Mouse (Mus musculus): ENCODE data around the gene Gtpbp3. TPM values are rescaled to one million over a fixed set of nuclear protein-coding genes. Genes with fewer than 3 reads are reported as not detected.
"Not testable (repeated sequence)": the region's sequence is repeated elsewhere in the genome, so short reads cannot be mapped to it uniquely, and the experiment has no call there.

The Gtpbp3 gene
- polyA plus RNA-seq, 1 experiment from 2014 or later = 12.0 TPM

DNA sequence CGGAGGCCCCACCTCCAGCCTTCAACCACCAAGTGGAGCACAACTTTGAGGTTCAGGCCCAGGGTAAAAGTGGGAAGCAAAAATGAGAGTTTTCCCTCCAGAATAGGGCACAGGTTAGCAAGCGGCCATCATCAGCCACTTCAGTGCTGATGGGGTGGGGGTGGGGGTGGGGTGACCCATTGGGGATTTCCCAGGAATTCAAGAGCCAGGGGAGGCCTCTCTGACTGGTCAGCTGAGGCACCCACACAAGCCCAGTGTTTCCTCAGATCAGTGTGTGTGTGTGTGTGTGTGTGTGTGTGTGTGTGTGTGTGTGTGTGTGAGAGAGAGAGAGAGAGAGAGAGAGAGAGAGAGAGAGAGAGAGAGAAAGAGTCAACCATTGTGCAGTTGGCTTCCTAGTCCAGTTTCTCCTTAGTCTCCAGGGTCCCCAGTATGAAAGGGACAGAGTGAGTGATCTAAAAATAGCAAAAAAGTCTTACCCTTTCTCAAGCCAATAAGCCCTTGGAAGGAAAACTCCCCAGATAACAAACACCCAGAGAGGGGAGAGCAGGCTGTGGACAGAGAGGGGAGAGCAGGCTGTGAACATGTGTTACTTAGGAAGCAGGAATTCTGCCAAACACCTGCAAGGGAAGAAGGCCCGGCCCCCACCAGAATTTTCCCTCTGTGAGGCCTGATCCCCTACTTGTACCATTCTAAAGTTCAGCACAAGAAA lies 39.4 kb downstream of the Gtpbp3 start:
- no peak overlapping the region for H3K27ac ChIP-seq (replicated peaks)
- WGBS = 43% methylated on average over 3 of the region's 3 CpGs
- no peak for ATAC-seq (ENCODE audit: low FRiP score, low read depth)

DNA sequence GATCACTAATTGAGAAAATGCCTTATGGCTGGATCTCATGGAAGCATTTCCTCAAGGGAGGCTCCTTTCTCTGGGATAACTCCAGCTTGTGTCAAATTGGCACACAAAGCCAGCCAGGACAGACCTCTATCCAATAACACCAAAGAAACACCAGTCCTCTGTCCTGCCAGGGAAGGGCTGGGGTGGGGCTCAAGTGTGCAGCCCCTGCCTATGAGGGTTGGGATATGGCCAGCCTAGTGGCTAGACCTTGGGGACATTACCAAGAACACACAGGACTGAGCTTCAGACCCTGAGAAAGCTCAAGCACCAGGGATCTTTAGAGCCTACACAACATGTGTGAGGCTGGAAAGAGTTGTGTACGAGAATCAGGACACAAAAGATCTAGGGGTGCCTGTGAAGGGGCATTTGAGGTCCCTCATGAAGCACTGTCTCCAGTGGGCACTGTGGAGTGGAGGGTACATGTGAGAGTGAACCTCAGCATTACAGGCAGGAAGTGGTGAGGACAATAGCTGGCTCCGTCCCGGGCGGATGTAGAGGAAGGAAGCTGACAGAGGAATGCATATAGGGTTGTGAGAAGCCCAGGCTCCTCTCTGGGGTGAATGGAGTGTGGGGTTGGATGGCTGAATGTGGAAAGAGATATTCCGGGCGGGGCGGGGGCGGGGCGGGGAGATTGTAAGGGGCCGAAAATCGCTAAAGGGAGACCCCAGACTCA lies 40.6 kb downstream of the Gtpbp3 start:
- Histone ChIP-seq H3K36me3 (no peaks in the 10 kb centered on the region), H3K27me3 (peaks cover 32% of the 10 kb centered on the region), H3K9ac (no peak overlapping the region), H3K4me2 (no peak overlapping the region), H3K9me3 (no peaks in the 10 kb centered on the region), H3K27ac (replicated peaks) (peak overlapping the region; percentile 45; the same call in 1 of the 2 replicates), H3K4me3 (no peak overlapping the region), H3K4me1 (replicated peaks) (peaks cover 6% of the 10 kb centered on the region)
- no peak for ATAC-seq (ENCODE audit: low FRiP score, low read depth)
- 88% methylated on average over 11 of the region's 11 CpGs for WGBS

More for the DNA sequence above, 39.4 kb downstream of the Gtpbp3 start:
- Histone ChIP-seq H3K4me3 (no peak overlapping the region), H3K9me3 (no peaks in the 10 kb centered on the region), H3K27me3 (peaks cover 37% of the 10 kb centered on the region), H3K4me2 (no peak overlapping the region), H3K9ac (no peak overlapping the region), H3K36me3 (no peaks in the 10 kb centered on the region), H3K4me1 (replicated peaks) (peaks cover 6% of the 10 kb centered on the region)

DNA sequence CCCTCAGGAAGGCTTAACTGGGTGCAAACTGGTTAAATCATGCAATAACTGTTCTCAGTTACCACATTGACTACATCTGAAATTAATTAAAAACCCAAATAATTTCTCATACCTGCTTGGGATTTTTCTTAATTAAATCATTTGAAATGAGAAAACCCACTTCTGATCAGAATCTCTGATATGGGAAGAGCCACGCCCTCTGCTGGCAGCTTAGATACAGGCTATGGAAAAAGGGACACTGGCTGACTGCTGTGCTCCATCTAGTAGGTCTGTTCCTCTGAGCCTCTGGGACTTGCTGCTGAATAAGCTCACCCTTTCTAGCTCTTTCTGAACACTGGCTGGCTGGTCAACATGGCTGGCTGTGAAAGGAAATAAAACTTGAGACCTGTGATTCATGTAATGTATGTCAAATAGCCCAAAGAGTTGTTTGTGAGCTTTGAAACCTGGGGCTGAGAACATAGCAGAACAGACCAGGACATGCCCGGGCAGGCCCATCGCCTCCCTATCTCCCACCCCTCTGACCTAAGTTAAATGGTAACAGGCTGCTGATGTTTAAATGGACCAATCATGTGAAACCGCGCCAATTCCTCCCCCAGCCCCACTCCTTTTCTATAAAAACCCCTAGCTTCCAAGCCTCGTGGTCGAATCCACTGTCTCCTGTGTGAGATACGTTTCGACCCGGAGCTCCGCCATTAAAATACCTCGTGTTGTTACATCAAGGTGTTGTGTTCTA lies 43.0 kb downstream of the Gtpbp3 start:
- 72% methylated on average over 7 of the region's 12 CpGs for WGBS

DNA sequence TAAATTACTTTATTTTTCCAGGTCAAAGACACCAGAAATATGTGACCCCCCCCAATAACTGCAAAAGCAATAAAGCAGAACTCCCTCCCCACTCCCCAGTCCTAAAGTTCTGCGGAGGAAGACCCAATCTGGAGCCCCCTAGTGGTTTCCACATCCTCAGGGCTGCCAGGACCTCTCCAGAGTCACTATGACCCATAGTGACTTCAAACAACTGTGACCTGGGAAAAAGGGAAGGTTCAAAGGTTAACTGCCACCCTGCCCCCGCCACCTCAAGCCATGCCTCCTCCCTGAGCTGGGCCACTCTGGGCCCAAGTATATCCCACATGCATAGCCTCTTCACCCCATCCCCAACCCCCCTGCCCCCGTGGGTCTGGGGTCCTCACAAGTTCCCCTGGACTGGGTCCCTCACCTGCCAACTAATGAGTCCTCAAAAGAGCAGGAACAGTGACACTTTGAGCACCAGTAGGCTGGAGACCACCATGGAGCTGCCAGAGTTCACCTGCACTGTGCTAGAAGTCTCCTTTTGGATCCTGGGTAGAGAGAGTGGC lies 46.4 kb downstream of the Gtpbp3 start:
- H3K36me3 ChIP-seq = no peaks in the 10 kb centered on the region
- H3K4me3 ChIP-seq = no peak overlapping the region
- no peaks in the 10 kb centered on the region for H3K9me3 ChIP-seq
- peaks cover 8% of the 10 kb centered on the region for H3K4me1 ChIP-seq (replicated peaks)
- H3K27me3 ChIP-seq = peaks cover 18% of the 10 kb centered on the region
- no peak overlapping the region for H3K27ac ChIP-seq (replicated peaks)
- 0 out of 2 replicates have a peak, but pooled peaks have one; percentile 20 for ATAC-seq (ENCODE audit: low FRiP score, low read depth)
- no peak overlapping the region for H3K4me2 ChIP-seq
- no peak overlapping the region for H3K9ac ChIP-seq
- WGBS = 41% methylated on average over 3 of the region's 3 CpGs

More for the DNA sequence above, 43.0 kb downstream of the Gtpbp3 start:
- ATAC-seq (ENCODE audit: low FRiP score, low read depth); H3K9me3 ChIP-seq; H3K36me3 ChIP-seq; H3K4me2 ChIP-seq; H3K27ac ChIP-seq (replicated peaks); H3K4me1 ChIP-seq (replicated peaks); H3K9ac ChIP-seq; H3K4me3 ChIP-seq: not testable (repeated sequence)
- peaks cover 17% of the 10 kb centered on the region for H3K27me3 ChIP-seq

DNA sequence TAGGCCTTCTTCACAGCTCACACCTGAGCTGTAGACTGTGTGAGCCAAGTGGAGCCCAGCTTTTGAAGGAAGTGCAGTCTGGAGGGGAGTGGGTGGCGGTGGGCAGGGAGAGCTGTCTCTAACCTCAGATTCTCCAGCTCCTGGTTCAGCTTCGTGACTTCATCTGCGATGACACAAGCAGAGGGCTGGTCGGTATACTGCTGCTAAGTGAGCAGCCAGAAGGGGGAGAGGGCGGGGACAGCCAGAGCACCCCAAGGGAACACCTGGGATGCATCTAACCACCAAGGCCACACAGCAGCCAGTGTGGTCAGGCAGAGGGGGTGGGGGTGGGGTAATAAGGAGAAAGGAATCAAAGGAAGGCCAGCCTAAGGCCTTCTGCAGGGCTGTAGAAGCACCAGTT lies 47.8 kb downstream of the Gtpbp3 start:
- Histone ChIP-seq H3K4me1 (replicated peaks) (peaks cover 8% of the 10 kb centered on the region), H3K9ac (no peak overlapping the region), H3K4me2 (no peak overlapping the region), H3K4me3 (no peak overlapping the region), H3K9me3 (no peaks in the 10 kb centered on the region), H3K27ac (replicated peaks) (no peak overlapping the region), H3K27me3 (peaks cover 18% of the 10 kb centered on the region), H3K36me3 (no peaks in the 10 kb centered on the region)
- WGBS = 62% methylated on average over 5 of the region's 5 CpGs
- no peak; the same call in 1 of the 2 replicates for ATAC-seq (ENCODE audit: low FRiP score, low read depth)

DNA sequence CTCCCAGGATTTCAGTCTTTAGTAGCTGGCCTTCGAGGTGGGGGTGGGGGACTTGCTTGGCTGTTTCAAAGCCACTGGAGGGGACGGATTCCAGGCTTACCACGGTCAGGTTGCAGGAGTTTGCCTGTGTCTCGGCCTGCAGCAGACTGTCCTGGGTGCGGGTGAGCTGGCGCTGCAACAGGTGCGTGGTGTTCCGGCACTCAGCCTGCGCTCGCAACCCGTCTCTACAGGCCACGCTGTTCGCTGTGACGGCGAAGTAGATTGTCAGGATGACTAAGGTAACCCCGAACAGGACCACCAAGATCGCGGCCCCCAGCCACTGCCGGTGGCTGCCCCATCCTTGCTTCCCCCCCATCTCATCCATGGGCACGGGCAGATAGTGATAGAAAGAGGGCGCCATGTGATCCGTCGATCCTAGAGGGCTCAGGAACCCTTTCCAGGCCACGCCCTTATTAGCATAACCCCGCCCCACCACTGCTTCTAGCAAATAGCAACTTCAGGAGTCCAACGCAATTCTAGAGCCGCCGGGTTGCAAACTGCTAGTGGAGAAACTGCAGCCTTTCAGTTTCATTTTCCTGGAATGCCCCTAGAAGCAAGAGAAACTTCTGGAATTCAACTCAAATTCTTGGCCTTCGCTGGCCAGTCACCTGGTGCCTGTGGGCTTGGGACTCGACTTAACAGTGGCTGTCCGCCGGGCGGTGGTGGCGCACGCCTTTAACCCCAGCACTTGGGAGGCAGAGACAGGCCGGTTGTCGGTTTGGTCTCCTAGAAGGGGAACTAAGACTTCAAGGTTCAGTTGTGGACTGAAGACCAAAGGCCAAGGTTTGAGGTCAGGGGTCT lies 49.3 kb downstream of the Gtpbp3 start, which contains the start of gene Bst2:
Bst2 (minus strand) TSS at position 429 of the 840 bp plus-strand sequence.
- Histone ChIP-seq H3K27ac (replicated peaks) (no peak within 1 kb of the TSS), H3K36me3 (no peaks in the 10 kb centered on the region), H3K4me2 (peak within 1 kb of the TSS; percentile 53), H3K9ac (no peak within 1 kb of the TSS), H3K27me3 (peaks cover 18% of the 10 kb centered on the region), H3K9me3 (no peaks in the 10 kb centered on the region), H3K4me1 (replicated peaks) (peaks cover 8% of the 10 kb centered on the region), H3K4me3 (peak within 1 kb of the TSS; percentile 29)
- 4% methylated on average over 37 of the region's 37 CpGs for WGBS
- ATAC-seq (ENCODE audit: low FRiP score, low read depth) = no peak

DNA sequence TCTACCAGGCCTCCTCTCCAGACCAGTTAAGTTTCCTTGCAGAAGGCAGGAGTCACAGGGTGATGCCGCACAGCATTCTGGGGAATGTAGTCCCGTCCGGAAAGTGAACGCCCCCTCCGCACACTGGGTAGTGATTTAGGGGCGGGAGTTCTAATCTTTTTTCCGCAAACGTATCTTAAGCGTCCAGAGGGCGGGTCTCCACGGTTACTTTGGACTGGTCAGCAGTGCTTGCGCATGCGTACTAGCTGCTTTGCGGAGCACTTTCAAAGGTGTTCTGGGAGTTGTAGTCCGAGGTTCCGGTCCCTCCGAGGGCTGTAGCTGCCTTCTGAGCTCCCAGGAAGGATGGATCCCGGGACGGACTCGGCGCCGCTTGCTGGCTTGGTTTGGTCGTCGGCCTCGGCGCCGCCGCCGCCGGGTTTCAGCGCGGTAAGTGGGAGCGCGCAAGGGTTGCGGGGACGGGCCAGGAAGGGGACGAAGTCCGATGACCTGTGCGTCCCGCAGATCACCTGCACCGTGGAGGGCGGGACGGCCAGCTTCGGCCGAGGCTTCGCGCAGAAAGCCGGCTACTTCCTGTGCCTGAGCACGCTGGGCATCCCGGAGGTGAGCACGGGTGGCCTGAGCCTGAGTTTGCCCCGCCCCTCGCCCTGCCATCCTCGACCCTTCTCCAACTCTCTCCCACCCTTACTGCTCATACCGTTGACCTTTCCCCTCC lies 54.9 kb downstream of the Gtpbp3 start, which contains the start of gene Mvb12a:
Mvb12a (plus strand) TSS at position 291 of the 712 bp plus-strand sequence.
- H3K4me2 ChIP-seq = peak within 1 kb of the TSS; percentile 55
- H3K9me3 ChIP-seq = no peaks in the 10 kb centered on the region
- H3K4me3 ChIP-seq = peak within 1 kb of the TSS; percentile 75
- H3K36me3 ChIP-seq = peaks cover 14% of the 10 kb centered on the region
- peaks cover 3% of the 10 kb centered on the region; the same call in 1 of the 2 replicates for H3K27me3 ChIP-seq
- under 1% methylated on average over 55 of the region's 55 CpGs for WGBS
- peak; percentile 97 for ATAC-seq (ENCODE audit: low FRiP score, low read depth)
- H3K4me1 ChIP-seq (replicated peaks) = peaks cover 10% of the 10 kb centered on the region
- H3K27ac ChIP-seq (replicated peaks) = peak within 1 kb of the TSS; percentile 69
- H3K9ac ChIP-seq = peak within 1 kb of the TSS; percentile 70

DNA sequence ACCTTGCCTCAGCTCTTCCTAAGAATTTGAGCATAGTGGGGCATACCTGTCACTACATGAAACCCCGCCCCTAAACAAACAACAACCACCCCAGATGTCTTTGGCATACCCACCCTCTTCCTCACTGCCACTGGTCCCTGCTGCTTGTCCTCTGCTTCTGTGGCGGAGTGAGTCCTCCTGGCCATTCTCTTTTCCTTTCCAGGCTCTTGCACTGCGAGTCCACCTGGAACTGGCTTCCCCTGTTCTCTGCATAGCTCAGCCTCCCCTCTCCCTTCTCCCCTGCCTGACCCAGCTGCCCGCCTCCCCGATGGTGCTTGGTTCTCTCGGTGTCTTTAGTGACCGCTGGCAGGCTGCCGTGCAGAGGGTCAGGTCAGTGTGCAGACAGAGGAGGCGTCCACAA lies 55.9 kb downstream of the Gtpbp3 start:
- Histone ChIP-seq H3K4me3 (peak overlapping the region; percentile 75), H3K9me3 (no peaks in the 10 kb centered on the region), H3K9ac (peak overlapping the region; percentile 70; the same call in 1 of the 2 replicates), H3K4me1 (replicated peaks) (peaks cover 10% of the 10 kb centered on the region), H3K27ac (replicated peaks) (no peak overlapping the region), H3K36me3 (peaks cover 18% of the 10 kb centered on the region), H3K27me3 (no peaks in the 10 kb centered on the region), H3K4me2 (peak overlapping the region; percentile 55)
- WGBS = 86% methylated on average over 9 of the region's 9 CpGs
- ATAC-seq (ENCODE audit: low FRiP score, low read depth) = no peak

DNA sequence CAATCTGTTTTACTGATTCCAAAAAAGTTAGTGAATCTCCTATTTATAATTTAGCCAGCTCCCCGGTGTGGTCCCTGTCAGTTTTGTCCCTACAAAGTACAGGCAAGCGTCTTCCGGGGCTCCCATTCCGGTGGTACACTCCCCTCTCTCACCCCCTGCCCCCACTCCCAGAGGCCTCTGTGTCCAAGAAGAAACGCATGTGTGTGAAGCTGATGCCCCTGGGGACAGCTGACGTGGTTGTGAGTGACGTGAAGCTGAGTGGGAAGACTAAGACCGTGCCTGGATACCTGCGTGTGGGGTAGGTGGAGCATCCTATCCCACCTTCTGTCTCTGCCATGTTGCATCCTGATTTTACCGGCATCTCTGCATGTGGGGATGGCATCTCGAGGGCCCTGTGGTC lies 57.1 kb downstream of the Gtpbp3 start:
- no peak overlapping the region for H3K4me3 ChIP-seq
- WGBS = 92% methylated on average over 11 of the region's 11 CpGs
- H3K27ac ChIP-seq (replicated peaks) = no peak overlapping the region
- no peaks in the 10 kb centered on the region for H3K27me3 ChIP-seq
- H3K9me3 ChIP-seq = no peaks in the 10 kb centered on the region
- no peak for ATAC-seq (ENCODE audit: low FRiP score, low read depth)
- peaks cover 18% of the 10 kb centered on the region for H3K36me3 ChIP-seq
- H3K4me2 ChIP-seq = no peak overlapping the region
- H3K4me1 ChIP-seq (replicated peaks) = peaks cover 10% of the 10 kb centered on the region
- H3K9ac ChIP-seq = no peak overlapping the region

DNA sequence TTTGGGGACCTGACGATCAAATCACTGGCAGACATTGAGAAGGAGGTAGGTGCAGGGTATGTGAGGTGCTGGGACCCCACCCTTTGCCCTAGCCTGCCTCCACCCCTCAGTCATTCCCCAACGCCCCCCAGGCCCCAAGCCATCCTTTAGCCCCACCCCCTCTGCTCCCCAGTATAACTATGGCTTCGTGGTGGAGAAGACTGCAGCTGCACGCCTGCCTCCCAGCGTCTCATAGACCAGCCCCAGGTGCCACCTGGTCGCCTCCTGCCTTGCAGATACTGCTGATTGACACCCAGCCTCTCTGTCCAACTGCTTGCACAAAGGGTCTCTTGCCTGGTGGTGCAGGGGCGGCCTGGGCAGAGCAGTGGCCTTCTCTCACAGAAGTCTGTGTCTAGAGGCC lies 59.7 kb downstream of the Gtpbp3 start:
- WGBS = 89% methylated on average over 7 of the region's 7 CpGs
- no peak for ATAC-seq (ENCODE audit: low FRiP score, low read depth)
- H3K27me3 ChIP-seq = no peaks in the 10 kb centered on the region
- H3K9me3 ChIP-seq = no peaks in the 10 kb centered on the region
- no peak overlapping the region for H3K4me2 ChIP-seq
- H3K36me3 ChIP-seq = peaks cover 18% of the 10 kb centered on the region
- no peak overlapping the region for H3K9ac ChIP-seq
- no peak overlapping the region for H3K4me3 ChIP-seq
- H3K27ac ChIP-seq (replicated peaks) = no peak overlapping the region
- peaks cover 10% of the 10 kb centered on the region for H3K4me1 ChIP-seq (replicated peaks)

Measured in hindbrain, embryonic 15.5 days (tissue).